Mouse (Mus musculus) liver, adult 2 months (tissue): ENCODE measurements at regions not wholly inside any gene's neighbourhood (a gene's known extent, or its start where the extent isn't known, plus 50 kb on each side); places are given as distances from the start of the nearest gene placed in this dataset.

Experiments
- CTCF ChIP-seq: fragments of 200-500 bp; IDR thresholded peaks from 2 replicates; pipeline ENCODE4 v1.5.1; 2011; ENCODE audit warnings: low read depth, low read length, control low read depth
- POLR2A ChIP-seq: fragments of 200-500 bp; IDR thresholded peaks from 2 replicates; pipeline ENCODE4 v1.6.1; 2011; ENCODE audit warnings: low read length, control low read depth; ENCODE audit not compliant: insufficient read depth; ENCODE audit errors: extremely low read depth

GRCm38 (mm10) chr10:99480573-99480972 lies 217.5 kb downstream of the Dusp6 start:
- TF ChIP-seq CTCF, result no peak
- no peak for TF ChIP-seq POLR2A
